Mouse (Mus musculus): Measurements from ENCODE around the gene Mb21d2. TPM values are rescaled to one million over a fixed set of nuclear protein-coding genes. Genes with fewer than 3 reads are reported as not detected.

Gene Mb21d2
- polyA plus RNA-seq (2015; fragmentation: Nextera tagmentation; extraction: Ambion mirVana), result 1.3 and 1.6 TPM in 2 replicates

- WGBS (ENCODE audit: insufficient replicate concordance), result 0% methylated on average over 65 of the region's 73 CpGs
- Histone ChIP-seq H3K36me3 (no peaks in the 10 kb centered on the region), H3K4me2 (peak within 1 kb of the TSS; percentile 59), H3K4me1 (replicated peaks) (0 out of 2 replicates have a peak, but pooled peaks cover 6% of the 10 kb centered on the region), H3K9ac (peak within 1 kb of the TSS; percentile 63), H3K27ac (peak within 1 kb of the TSS; percentile 58), H3K9me3 (replicated peaks) (no peaks in the 10 kb centered on the region), H3K27me3 (peaks cover 44% of the 10 kb centered on the region), H3K4me3 (replicated peaks) (peak within 1 kb of the TSS; percentile 63)
- no peak for DNase-seq
- ATAC-seq (ENCODE audit: low read depth), result peak; percentile 34; the same call in 1 of the 2 replicates
Observed at GRCm38 (mm10) chr16:28928815-28929685, at the start of gene Mb21d2. TSS of gene Mb21d2 (minus strand) at chr16:28929673.

DNA sequence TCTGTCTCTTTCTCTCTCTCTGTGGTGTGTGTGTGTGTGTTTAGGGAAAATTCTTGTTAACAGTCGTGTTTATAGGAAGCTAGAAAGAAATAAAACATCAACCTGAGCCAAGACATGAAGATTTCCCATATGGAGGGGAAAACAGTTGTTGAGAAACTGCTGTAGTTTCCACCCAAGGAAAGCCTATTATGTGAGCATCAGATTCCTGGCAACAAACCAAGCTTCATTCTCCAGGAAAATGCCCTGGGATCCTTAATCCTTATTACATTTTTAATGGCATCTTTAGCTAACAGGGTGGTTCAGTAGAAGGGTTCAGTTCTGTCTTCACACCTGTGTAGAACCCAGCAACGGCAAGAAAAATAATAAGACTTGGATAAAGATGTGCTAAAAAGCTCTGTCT, 36.8 kb upstream of the Mb21d2 start:
- no peak overlapping the region for H3K4me3 ChIP-seq (replicated peaks)
- H3K9me3 ChIP-seq (replicated peaks), result no peaks in the 10 kb centered on the region
- H3K9ac ChIP-seq, result no peak overlapping the region
- no peaks in the 10 kb centered on the region for H3K27me3 ChIP-seq
- 40% methylated on average over 2 of the region's 2 CpGs for WGBS (ENCODE audit: insufficient replicate concordance)
- no peak for ATAC-seq (ENCODE audit: low read depth)
- no peak for DNase-seq
- H3K36me3 ChIP-seq, result no peaks in the 10 kb centered on the region
- H3K27ac ChIP-seq, result no peak overlapping the region
- H3K4me2 ChIP-seq, result no peak overlapping the region
- H3K4me1 ChIP-seq (replicated peaks), result no peaks in the 10 kb centered on the region

- Histone ChIP-seq H3K4me3 (replicated peaks) (no peak overlapping the region), H3K4me2 (no peak overlapping the region), H3K27me3 (no peaks in the 10 kb centered on the region), H3K36me3 (no peaks in the 10 kb centered on the region), H3K9ac (no peak overlapping the region), H3K27ac (no peak overlapping the region), H3K9me3 (replicated peaks) (no peaks in the 10 kb centered on the region), H3K4me1 (replicated peaks) (no peaks in the 10 kb centered on the region)
- ATAC-seq (ENCODE audit: low read depth), result no peak
- WGBS (ENCODE audit: insufficient replicate concordance), result 54% methylated on average over 4 of the region's 4 CpGs
- no peak for DNase-seq
Observed at GRCm38 (mm10) chr16:28964048-28964447, 34.6 kb upstream of the Mb21d2 start.

DNA sequence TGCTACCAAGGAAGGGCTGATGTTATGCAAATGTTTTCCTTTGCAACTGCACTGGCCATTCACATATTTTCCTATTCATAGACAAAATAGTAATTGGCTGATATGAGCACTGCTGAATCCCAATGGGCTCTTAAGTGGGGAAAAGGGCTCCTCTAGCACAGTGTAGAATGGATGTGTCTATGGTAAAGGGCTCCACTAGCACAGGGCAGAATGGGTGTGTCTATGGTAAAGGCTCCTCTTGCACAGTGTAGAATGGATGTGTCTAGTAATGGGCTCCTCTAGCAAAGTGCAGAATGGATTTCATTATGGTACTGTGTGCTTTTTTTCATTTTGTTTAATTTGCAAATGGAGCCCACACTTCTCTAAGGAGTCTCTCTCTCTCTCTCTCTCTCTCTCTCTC, 33.5 kb upstream of the Mb21d2 start:
- no peak overlapping the region for H3K9ac ChIP-seq
- H3K36me3 ChIP-seq, result no peaks in the 10 kb centered on the region
- H3K27me3 ChIP-seq, result no peaks in the 10 kb centered on the region
- no peaks in the 10 kb centered on the region for H3K9me3 ChIP-seq (replicated peaks)
- DNase-seq (no peak), ATAC-seq (ENCODE audit: low read depth) (no peak)
- no peaks in the 10 kb centered on the region for H3K4me1 ChIP-seq (replicated peaks)
- no peak overlapping the region for H3K4me2 ChIP-seq
- H3K27ac ChIP-seq, result no peak overlapping the region
- H3K4me3 ChIP-seq (replicated peaks), result no peak overlapping the region

DNA sequence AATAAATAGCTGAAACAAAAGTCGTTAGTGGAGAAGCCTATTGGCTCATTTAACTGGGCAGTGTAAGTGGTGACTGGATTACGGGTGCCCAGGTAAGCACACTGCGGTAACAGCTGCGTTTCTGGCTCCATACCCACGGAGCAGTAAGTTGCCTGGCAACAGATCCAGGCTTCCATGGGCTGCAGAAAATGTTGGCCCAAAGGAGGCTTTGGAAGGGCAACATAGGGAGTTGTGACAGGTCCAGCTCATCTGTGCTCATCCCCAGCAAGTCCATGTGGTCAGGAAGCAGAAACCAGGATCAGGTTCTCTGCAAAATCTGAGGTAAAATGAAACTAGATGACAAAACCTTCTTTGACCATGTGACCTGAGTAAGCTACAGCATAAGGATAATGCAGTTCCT, 20.3 kb upstream of the Mb21d2 start:
- WGBS (ENCODE audit: insufficient replicate concordance), result 62% methylated on average over 5 of the region's 5 CpGs
- Histone ChIP-seq H3K4me1 (replicated peaks) (no peaks in the 10 kb centered on the region), H3K9ac (no peak overlapping the region), H3K9me3 (replicated peaks) (no peaks in the 10 kb centered on the region), H3K4me3 (replicated peaks) (no peak overlapping the region), H3K4me2 (no peak overlapping the region), H3K36me3 (no peaks in the 10 kb centered on the region), H3K27ac (no peak overlapping the region), H3K27me3 (no peaks in the 10 kb centered on the region)
- ATAC-seq (ENCODE audit: low read depth) (no peak), DNase-seq (no peak)

GRCm38 (mm10) chr16:28943254-28943653, 13.8 kb upstream of the Mb21d2 start:
- Histone ChIP-seq H3K27me3 (no peaks in the 10 kb centered on the region), H3K9me3 (replicated peaks) (no peaks in the 10 kb centered on the region), H3K4me3 (replicated peaks) (no peak overlapping the region), H3K4me2 (no peak overlapping the region), H3K36me3 (no peaks in the 10 kb centered on the region), H3K9ac (no peak overlapping the region), H3K27ac (no peak overlapping the region), H3K4me1 (replicated peaks) (no peaks in the 10 kb centered on the region)
- no peak for ATAC-seq (ENCODE audit: low read depth)
- DNase-seq, result no peak
- WGBS (ENCODE audit: insufficient replicate concordance), result 42% methylated on average over 2 of the region's 2 CpGs

GRCm38 (mm10) chr16:28936181-28936792, 6.8 kb upstream of the Mb21d2 start:
- Histone ChIP-seq H3K9ac (no peak overlapping the region), H3K27ac (no peak overlapping the region), H3K36me3 (no peaks in the 10 kb centered on the region), H3K4me2 (no peak overlapping the region), H3K4me1 (replicated peaks) (no peaks in the 10 kb centered on the region), H3K9me3 (replicated peaks) (no peaks in the 10 kb centered on the region), H3K27me3 (peaks cover 1% of the 10 kb centered on the region), H3K4me3 (replicated peaks) (no peak overlapping the region)
- WGBS (ENCODE audit: insufficient replicate concordance), result 56% methylated on average over 7 of the region's 7 CpGs
- no peak for ATAC-seq (ENCODE audit: low read depth)
- no peak for DNase-seq

DNA sequence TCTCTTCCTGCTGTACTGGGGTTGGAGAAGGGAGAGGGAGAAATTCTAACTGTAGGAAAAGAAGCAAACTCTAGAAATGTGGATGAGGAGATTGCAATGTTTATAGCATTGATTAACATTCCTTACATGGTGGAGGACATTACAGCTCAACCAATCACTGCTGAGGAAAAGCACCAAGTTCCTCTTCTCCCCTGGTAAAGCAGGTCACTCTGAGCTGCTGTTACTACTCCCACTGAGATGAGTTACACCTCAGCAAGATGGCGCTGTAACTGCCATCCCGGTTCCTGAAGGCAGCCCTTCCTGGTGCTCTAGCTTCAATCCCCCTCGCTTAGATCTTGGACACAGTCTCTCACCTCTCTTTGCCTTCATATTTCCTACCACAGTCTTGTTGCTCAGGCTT, 6.2 kb upstream of the Mb21d2 start:
- no peaks in the 10 kb centered on the region for H3K4me1 ChIP-seq (replicated peaks)
- H3K27ac ChIP-seq, result no peak overlapping the region
- 64% methylated on average over 3 of the region's 3 CpGs for WGBS (ENCODE audit: insufficient replicate concordance)
- H3K4me2 ChIP-seq, result no peak overlapping the region
- H3K4me3 ChIP-seq (replicated peaks), result no peak overlapping the region
- ATAC-seq (ENCODE audit: low read depth) (no peak), DNase-seq (no peak)
- no peaks in the 10 kb centered on the region for H3K36me3 ChIP-seq
- H3K27me3 ChIP-seq, result peaks cover 7% of the 10 kb centered on the region
- no peaks in the 10 kb centered on the region for H3K9me3 ChIP-seq (replicated peaks)
- no peak overlapping the region for H3K9ac ChIP-seq

DNA sequence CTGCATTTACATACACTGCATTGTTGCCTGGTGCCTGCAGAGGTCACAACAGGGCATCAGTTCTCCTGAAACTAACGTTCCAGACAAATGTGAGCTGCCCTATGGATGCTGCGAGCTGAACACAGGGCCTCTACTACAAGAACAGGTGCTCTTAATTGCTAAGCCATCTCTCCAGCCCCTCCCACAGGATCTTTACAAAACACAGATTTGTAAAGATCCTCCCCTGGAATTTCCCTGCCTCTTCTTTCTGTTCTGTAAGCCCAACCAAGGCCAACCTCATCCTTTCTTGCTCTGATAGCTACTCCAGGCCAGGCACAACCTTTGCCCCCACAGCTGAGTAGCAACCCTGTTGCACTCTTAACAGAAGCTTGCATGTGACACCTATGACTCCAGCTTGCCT, 1.7 kb upstream of the Mb21d2 start:
- Histone ChIP-seq H3K27me3 (peaks cover 44% of the 10 kb centered on the region), H3K36me3 (no peaks in the 10 kb centered on the region), H3K9me3 (replicated peaks) (no peaks in the 10 kb centered on the region), H3K9ac (no peak overlapping the region), H3K4me3 (replicated peaks) (no peak overlapping the region), H3K27ac (no peak overlapping the region), H3K4me2 (no peak overlapping the region), H3K4me1 (replicated peaks) (0 out of 2 replicates have a peak, but pooled peaks cover 6% of the 10 kb centered on the region)
- 42% methylated on average over 2 of the region's 2 CpGs for WGBS (ENCODE audit: insufficient replicate concordance)
- DNase-seq, result no peak
- ATAC-seq (ENCODE audit: low read depth), result no peak

GRCm38 (mm10) chr16:28930426-28930825, 953 bp upstream of the Mb21d2 start:
- no peaks in the 10 kb centered on the region for H3K9me3 ChIP-seq (replicated peaks)
- ATAC-seq (ENCODE audit: low read depth), result no peak
- WGBS (ENCODE audit: insufficient replicate concordance), result 19% methylated on average over 5 of the region's 5 CpGs

DNA sequence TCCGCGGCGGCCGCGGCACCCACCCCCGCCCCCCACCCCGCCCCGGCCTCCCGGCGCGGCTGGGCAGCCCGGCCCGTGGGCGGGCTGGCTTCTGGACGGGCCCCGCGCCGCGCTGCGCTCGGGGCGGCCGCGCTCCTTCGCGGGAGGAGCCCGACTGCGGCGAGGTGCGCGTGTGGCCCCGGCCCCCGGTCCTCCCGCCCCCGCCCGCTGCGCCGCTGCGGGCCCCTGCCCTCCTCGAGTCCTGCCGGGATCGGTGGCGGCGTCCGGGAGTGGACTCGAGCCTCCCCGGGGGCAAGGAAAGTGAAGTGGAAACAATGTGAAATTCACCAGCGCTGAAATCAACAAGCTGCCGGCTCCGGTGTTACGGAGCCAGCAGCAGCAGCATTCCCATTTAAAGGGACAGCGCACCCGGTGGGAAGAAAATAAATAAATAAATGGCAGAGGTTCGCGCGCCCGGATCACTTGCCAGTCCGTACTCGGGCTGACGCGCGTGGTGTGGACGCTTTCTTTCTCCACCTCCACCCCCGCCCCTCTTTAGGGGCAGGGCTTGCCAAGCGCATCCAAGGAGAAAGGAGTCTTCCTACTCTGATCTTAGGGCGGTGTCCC, 316 bp upstream of the Mb21d2 start:
- H3K36me3 ChIP-seq, result no peaks in the 10 kb centered on the region
- peak overlapping the region; percentile 59 for H3K4me2 ChIP-seq
- H3K4me3 ChIP-seq (replicated peaks), result peak overlapping the region; percentile 63
- no peaks in the 10 kb centered on the region for H3K9me3 ChIP-seq (replicated peaks)
- H3K4me1 ChIP-seq (replicated peaks), result 0 out of 2 replicates have a peak, but pooled peaks cover 6% of the 10 kb centered on the region
- WGBS (ENCODE audit: insufficient replicate concordance), result under 1% methylated on average over 59 of the region's 66 CpGs
- H3K9ac ChIP-seq, result peak overlapping the region; percentile 63
- ATAC-seq (ENCODE audit: low read depth), result peak; percentile 35; the same call in 1 of the 2 replicates
- H3K27ac ChIP-seq, result peak overlapping the region; percentile 58; the same call in 1 of the 2 replicates
- H3K27me3 ChIP-seq, result peaks cover 44% of the 10 kb centered on the region
- DNase-seq, result no peak

More at GRCm38 (mm10) chr16:28930426-28930825, 953 bp upstream of the Mb21d2 start:
- no peak for DNase-seq
- peak overlapping the region; percentile 59 for H3K4me2 ChIP-seq
- no peak overlapping the region for H3K9ac ChIP-seq
- H3K36me3 ChIP-seq, result no peaks in the 10 kb centered on the region
- H3K27ac ChIP-seq, result no peak overlapping the region
- peak overlapping the region; percentile 63 for H3K4me3 ChIP-seq (replicated peaks)
- H3K4me1 ChIP-seq (replicated peaks), result 0 out of 2 replicates have a peak, but pooled peaks cover 6% of the 10 kb centered on the region
- peaks cover 44% of the 10 kb centered on the region for H3K27me3 ChIP-seq
